25 mouse cellular contexts compared by ENCODE assay signal in genomic region chr7:141190220-141190619, GRCm38 (mm10). TPM values are rescaled to one million over a fixed set of nuclear protein-coding genes. Genes with fewer than 3 reads are reported as not detected.
"Had no signal": no experiment of that assay in that cellular context is flagged by ENCODE, and none has a peak within 500 bp of the region (broad histone marks: within the 10 kb centered on the region; RNA-seq: fewer than 3 reads in every experiment).

No protein-coding gene starts in this region.

- ATAC-seq: lung, postnatal 0 days; midbrain, embryonic 13.5 days; midbrain, embryonic 15.5 days; midbrain, embryonic 16.5 days had no signal

- H3K4me3 ChIP-seq: left cerebral cortex, adult 2 months; limb, embryonic 10.5 days; limb, embryonic 12.5 days; limb, embryonic 13.5 days; limb, embryonic 15.5 days; liver, embryonic 15.5 days; lung, embryonic 15.5 days; midbrain, embryonic 10.5 days; midbrain, embryonic 12.5 days; midbrain, embryonic 13.5 days; midbrain, embryonic 15.5 days; myocyte; neural tube, embryonic 12.5 days; neural tube, embryonic 13.5 days had no signal

- H3K9ac ChIP-seq: limb, embryonic 12.5 days; limb, embryonic 15.5 days; liver, embryonic 14.5 days; liver, embryonic 15.5 days; lung, embryonic 14.5 days; lung, embryonic 15.5 days; midbrain, embryonic 12.5 days; midbrain, embryonic 13.5 days; midbrain, embryonic 15.5 days; neural tube, embryonic 12.5 days; neural tube, embryonic 13.5 days had no signal

- H3K27me3 ChIP-seq: limb, embryonic 12.5 days; limb, embryonic 13.5 days; limb, embryonic 15.5 days; liver, embryonic 15.5 days; lung, embryonic 15.5 days; midbrain, embryonic 12.5 days; midbrain, embryonic 13.5 days; midbrain, embryonic 15.5 days; neural tube, embryonic 12.5 days; neural tube, embryonic 13.5 days had no signal

- DNase-seq: left cerebral cortex, postnatal 4 days; liver; lung, adult 2 months; lung, embryonic 14.5 days; midbrain, embryonic 14.5 days had no signal

- H3K4me2 ChIP-seq: limb, embryonic 12.5 days; limb, embryonic 13.5 days; limb, embryonic 15.5 days; liver, embryonic 15.5 days; lung, embryonic 14.5 days; lung, embryonic 15.5 days; midbrain, embryonic 11.5 days; midbrain, embryonic 12.5 days; midbrain, embryonic 13.5 days; midbrain, embryonic 15.5 days; neural tube, embryonic 12.5 days; neural tube, embryonic 13.5 days had no signal

- H3K27ac ChIP-seq: left cerebral cortex, adult 2 months; limb, embryonic 10.5 days; limb, embryonic 12.5 days; limb, embryonic 13.5 days; limb, embryonic 15.5 days; liver, embryonic 14.5 days; liver, embryonic 15.5 days; lung, embryonic 15.5 days; macrophage; midbrain, embryonic 10.5 days; midbrain, embryonic 12.5 days; midbrain, embryonic 13.5 days; midbrain, embryonic 15.5 days; neural tube, embryonic 12.5 days; neural tube, embryonic 13.5 days had no signal

- H3K9me3 ChIP-seq: limb, embryonic 10.5 days; limb, embryonic 12.5 days; limb, embryonic 13.5 days; limb, embryonic 15.5 days; liver, embryonic 15.5 days; lung, embryonic 15.5 days; megakaryocyte, embryonic 14.5 days; midbrain, embryonic 10.5 days; midbrain, embryonic 12.5 days; midbrain, embryonic 13.5 days; midbrain, embryonic 15.5 days; neural tube, embryonic 12.5 days; neural tube, embryonic 13.5 days had no signal

RNA-seq across cellular contexts. Expression of gene Lmntd2, which starts 23.7 kb away (rescaled TPM):
- polyA plus RNA-seq: macrophage had no signal
